Mouse (Mus musculus): ENCODE data around the gene Tmcc2. TPM values are rescaled to one million over a fixed set of nuclear protein-coding genes. Genes with fewer than 3 reads are reported as not detected.

Gene Tmcc2
- 4.3 and 4.5 TPM in 2 replicates for polyA plus RNA-seq (2015; fragmentation: Nextera tagmentation; extraction: Ambion mirVana)

DNA sequence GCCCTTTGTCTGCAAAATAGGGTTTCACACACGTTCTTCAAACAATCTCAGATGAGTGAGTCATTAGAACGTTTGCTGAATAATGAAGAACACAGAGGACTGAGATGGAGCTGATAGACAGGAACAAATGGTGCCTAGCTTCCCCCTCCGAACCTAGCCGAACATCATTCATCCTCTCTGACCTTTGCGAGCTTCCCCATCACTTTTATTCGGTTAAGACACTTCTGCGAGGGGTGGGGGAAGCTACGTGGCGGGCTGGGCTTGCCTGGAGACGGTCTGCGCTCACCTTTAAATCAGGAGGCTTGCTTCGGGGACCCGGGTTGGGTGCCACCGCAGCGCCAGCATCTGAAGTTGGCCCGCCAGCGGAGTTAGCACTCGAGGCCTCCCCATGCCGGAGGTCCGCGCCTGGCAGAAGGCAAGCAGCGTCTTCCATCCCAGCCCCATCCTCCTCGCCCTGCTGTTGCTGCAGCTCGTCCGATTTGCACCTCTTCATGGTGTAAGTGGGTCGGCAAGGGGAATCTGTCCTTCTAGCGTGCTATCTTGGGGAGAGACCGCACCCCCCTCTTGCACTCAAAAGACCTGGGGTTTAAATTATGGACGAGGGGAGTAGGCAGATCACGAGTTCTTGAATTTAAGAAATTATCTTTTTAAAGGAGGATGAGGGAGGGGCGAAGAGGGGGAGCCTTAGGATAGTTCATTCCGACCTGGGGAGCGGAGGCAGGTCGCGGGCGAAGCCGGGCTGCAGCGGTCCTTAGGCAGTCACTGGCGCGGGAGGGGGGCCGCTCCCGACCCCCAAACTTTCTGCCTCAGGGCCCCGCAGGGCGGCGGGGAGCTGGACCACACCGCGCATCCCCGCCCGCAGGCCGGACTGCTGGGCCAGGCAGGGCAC, at the start of gene Tmcc2:
Tmcc2 (minus strand) TSS at position 591 of the 889 bp plus-strand sequence.
- ATAC-seq (replicated peaks; ENCODE audit: low FRiP score, low read depth) (no peak; the same call in 1 of the 2 replicates), DNase-seq (ENCODE audit: low spot score) (no peak)
- Histone ChIP-seq H3K4me2 (ENCODE audit: low read length) (peak within 1 kb of the TSS; percentile 88), H3K4me3 (replicated peaks; ENCODE audit: low read depth, low read length) (peak within 1 kb of the TSS; percentile 62), H3K36me3 (ENCODE audit: insufficient read depth, low read length) (no peaks in the 10 kb centered on the region), H3K27me3 (ENCODE audit: insufficient read depth, low read length) (no peaks in the 10 kb centered on the region), H3K4me1 (replicated peaks; ENCODE audit: insufficient read depth, low read length) (peaks cover 14% of the 10 kb centered on the region), H3K9me3 (replicated peaks; ENCODE audit: low read length) (no peaks in the 10 kb centered on the region), H3K9ac (ENCODE audit: low read depth, low read length) (peak within 1 kb of the TSS; percentile 79), H3K27ac (peak within 1 kb of the TSS; percentile 44)
- TF ChIP-seq CTCF (IDR thresholded peaks at IDR 0.05; ENCODE audit: low read depth): no peak
- WGBS: under 1% methylated on average over 41 of the region's 50 CpGs

- no peak for TF ChIP-seq CTCF (IDR thresholded peaks at IDR 0.05; ENCODE audit: low read depth)
- no peak overlapping the region for H3K27ac ChIP-seq
These were observed 46.3 kb upstream of the Tmcc2 start for GRCm38 (mm10) chr1:132437389-132437788.

DNA sequence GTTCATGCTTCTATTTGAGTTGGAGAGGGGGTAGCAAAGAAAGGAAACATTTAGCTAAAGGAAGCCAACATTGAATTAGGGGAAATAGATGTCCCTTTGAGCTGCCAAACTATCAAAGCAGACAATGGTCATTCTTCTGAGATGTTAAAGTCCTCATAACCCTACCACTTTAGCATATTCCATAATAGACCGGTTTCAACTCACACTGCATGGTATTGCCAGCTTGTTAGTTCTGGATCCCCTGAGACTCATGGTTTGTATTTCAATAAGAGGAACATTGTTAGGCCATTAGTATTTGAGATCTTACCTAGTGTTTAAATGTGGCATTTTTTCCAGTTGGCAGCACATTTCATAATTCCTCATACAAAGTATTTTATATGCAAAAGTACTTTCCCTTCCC, 45.9 kb upstream of the Tmcc2 start:
- Histone ChIP-seq H3K27me3 (ENCODE audit: insufficient read depth, low read length) (no peaks in the 10 kb centered on the region), H3K9ac (ENCODE audit: low read depth, low read length) (no peak overlapping the region), H3K27ac (peak overlapping the region; percentile 55; the same call in 1 of the 2 replicates), H3K36me3 (ENCODE audit: insufficient read depth, low read length) (peaks cover 27% of the 10 kb centered on the region), H3K4me3 (replicated peaks; ENCODE audit: low read depth, low read length) (no peak overlapping the region), H3K4me2 (ENCODE audit: low read length) (no peak overlapping the region), H3K9me3 (replicated peaks; ENCODE audit: low read length) (no peaks in the 10 kb centered on the region), H3K4me1 (replicated peaks; ENCODE audit: insufficient read depth, low read length) (no peaks in the 10 kb centered on the region)
- ATAC-seq (replicated peaks; ENCODE audit: low FRiP score, low read depth) (no peak), DNase-seq (ENCODE audit: low spot score) (no peak)
- WGBS: 69% methylated on average over 1 of the region's 1 CpGs
- TF ChIP-seq CTCF (IDR thresholded peaks at IDR 0.05; ENCODE audit: low read depth): no peak

More at GRCm38 (mm10) chr1:132437389-132437788, 46.3 kb upstream of the Tmcc2 start:
- WGBS: 77% methylated on average over 5 of the region's 5 CpGs
- H3K9ac ChIP-seq (ENCODE audit: low read depth, low read length): no peak overlapping the region
- H3K36me3 ChIP-seq (ENCODE audit: insufficient read depth, low read length): peaks cover 32% of the 10 kb centered on the region
- H3K27me3 ChIP-seq (ENCODE audit: insufficient read depth, low read length): no peaks in the 10 kb centered on the region
- H3K4me3 ChIP-seq (replicated peaks; ENCODE audit: low read depth, low read length): no peak overlapping the region
- ATAC-seq (replicated peaks; ENCODE audit: low FRiP score, low read depth): no peak
- no peak for DNase-seq (ENCODE audit: low spot score)
- H3K9me3 ChIP-seq (replicated peaks; ENCODE audit: low read length): no peaks in the 10 kb centered on the region
- no peaks in the 10 kb centered on the region for H3K4me1 ChIP-seq (replicated peaks; ENCODE audit: insufficient read depth, low read length)
- H3K4me2 ChIP-seq (ENCODE audit: low read length): no peak overlapping the region

DNA sequence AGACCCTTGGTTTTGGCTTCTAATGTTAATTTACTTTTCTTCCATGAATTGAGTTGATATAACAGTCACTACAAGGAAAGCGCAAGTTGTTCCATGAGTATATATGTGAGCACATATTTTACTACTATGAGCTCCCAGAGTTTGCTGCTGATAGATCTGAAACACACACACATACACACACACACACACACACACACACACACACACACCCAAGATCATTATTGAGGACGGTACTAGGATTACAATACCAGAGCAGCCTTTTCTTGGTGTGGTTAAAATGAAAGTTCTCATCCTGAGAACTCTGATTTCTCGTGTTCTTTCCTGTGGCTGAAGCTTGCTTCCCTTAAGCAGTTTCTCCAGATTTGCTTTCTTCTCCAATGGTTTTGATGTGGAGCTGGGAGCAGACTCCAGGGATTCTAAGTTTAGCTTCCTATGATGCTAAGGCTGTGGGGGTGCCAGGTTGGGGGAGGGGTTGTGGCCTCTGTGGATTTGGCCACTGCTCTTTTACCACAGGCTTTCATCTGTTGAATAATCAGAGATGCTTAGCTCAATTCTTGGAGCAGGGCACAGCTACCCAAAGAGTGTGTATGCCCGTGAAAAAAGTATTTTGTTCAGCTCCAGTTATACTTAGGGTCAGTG, 45.4 kb upstream of the Tmcc2 start:
- H3K9ac ChIP-seq (ENCODE audit: low read depth, low read length): no peak overlapping the region
- no peak for DNase-seq (ENCODE audit: low spot score)
- peak overlapping the region; percentile 55 for H3K27ac ChIP-seq
- no peaks in the 10 kb centered on the region for H3K4me1 ChIP-seq (replicated peaks; ENCODE audit: insufficient read depth, low read length)
- no peak for TF ChIP-seq CTCF (IDR thresholded peaks at IDR 0.05; ENCODE audit: low read depth)
- H3K4me3 ChIP-seq (replicated peaks; ENCODE audit: low read depth, low read length): no peak overlapping the region
- no peak for ATAC-seq (replicated peaks; ENCODE audit: low FRiP score, low read depth)
- peaks cover 22% of the 10 kb centered on the region for H3K36me3 ChIP-seq (ENCODE audit: insufficient read depth, low read length)
- no peaks in the 10 kb centered on the region for H3K27me3 ChIP-seq (ENCODE audit: insufficient read depth, low read length)
- 76% methylated on average over 4 of the region's 4 CpGs for WGBS
- H3K4me2 ChIP-seq (ENCODE audit: low read length): no peak overlapping the region
- no peaks in the 10 kb centered on the region for H3K9me3 ChIP-seq (replicated peaks; ENCODE audit: low read length)

DNA sequence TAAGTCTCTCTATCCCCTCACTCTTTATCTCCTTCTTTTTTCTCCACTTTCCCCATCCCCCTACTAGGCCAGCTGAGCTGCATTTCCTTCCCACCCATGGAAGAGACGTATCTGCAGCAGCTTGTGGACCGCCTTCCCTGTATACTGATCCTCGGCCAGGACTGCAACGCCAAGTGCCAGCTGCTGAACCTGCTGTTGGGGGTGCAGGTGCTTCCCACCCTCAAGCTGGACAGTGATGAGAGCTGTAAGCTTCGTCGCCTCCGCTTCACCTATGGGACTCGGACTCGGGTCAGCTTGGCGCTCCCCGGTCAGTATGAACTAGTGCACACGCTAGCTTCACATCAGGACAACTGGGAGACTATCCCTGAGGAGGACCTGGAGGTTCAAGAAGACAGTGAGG, 43.0 kb upstream of the Tmcc2 start:
- DNase-seq (ENCODE audit: low spot score) (no peak), ATAC-seq (replicated peaks; ENCODE audit: low FRiP score, low read depth) (no peak)
- no peak overlapping the region for H3K9ac ChIP-seq (ENCODE audit: low read depth, low read length)
- no peak overlapping the region for H3K4me3 ChIP-seq (replicated peaks; ENCODE audit: low read depth, low read length)
- no peak overlapping the region for H3K27ac ChIP-seq
- peaks cover 8% of the 10 kb centered on the region; the same call in 1 of the 2 replicates for H3K36me3 ChIP-seq (ENCODE audit: insufficient read depth, low read length)
- TF ChIP-seq CTCF (IDR thresholded peaks at IDR 0.05; ENCODE audit: low read depth): no peak
- no peaks in the 10 kb centered on the region for H3K4me1 ChIP-seq (replicated peaks; ENCODE audit: insufficient read depth, low read length)
- H3K9me3 ChIP-seq (replicated peaks; ENCODE audit: low read length): no peaks in the 10 kb centered on the region
- no peak overlapping the region for H3K4me2 ChIP-seq (ENCODE audit: low read length)
- H3K27me3 ChIP-seq (ENCODE audit: insufficient read depth, low read length): no peaks in the 10 kb centered on the region
- 88% methylated on average over 12 of the region's 12 CpGs for WGBS

DNA sequence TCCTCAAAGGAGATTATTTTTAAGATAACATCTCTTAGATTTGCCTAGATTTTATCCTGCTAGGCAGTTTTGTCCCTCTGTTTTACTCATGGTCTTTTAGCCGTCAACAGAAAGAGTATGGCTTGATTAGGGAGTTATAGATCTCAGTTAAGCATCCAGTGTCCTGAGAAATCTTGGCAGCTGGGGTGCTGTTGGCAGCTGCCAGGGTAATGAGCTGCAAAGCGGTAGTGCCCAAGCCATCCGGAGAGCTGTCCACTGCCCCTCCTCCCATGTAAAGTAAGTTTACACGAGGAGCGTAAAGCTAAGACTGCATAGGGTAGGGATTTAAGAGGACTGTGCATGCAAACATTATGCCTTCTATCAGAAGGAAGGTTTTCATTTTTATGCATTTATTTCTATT, 42.3 kb upstream of the Tmcc2 start:
- DNase-seq (ENCODE audit: low spot score): peak; percentile 14
- Histone ChIP-seq H3K27me3 (ENCODE audit: insufficient read depth, low read length) (no peaks in the 10 kb centered on the region), H3K4me2 (ENCODE audit: low read length) (no peak overlapping the region), H3K9ac (ENCODE audit: low read depth, low read length) (no peak overlapping the region), H3K36me3 (ENCODE audit: insufficient read depth, low read length) (peaks cover 8% of the 10 kb centered on the region; the same call in 1 of the 2 replicates), H3K4me1 (replicated peaks; ENCODE audit: insufficient read depth, low read length) (no peaks in the 10 kb centered on the region), H3K27ac (no peak overlapping the region), H3K4me3 (replicated peaks; ENCODE audit: low read depth, low read length) (no peak overlapping the region), H3K9me3 (replicated peaks; ENCODE audit: low read length) (no peaks in the 10 kb centered on the region)
- TF ChIP-seq CTCF (IDR thresholded peaks at IDR 0.05; ENCODE audit: low read depth): no peak
- 42% methylated on average over 5 of the region's 5 CpGs for WGBS
- no peak for ATAC-seq (replicated peaks; ENCODE audit: low FRiP score, low read depth)

All from kidney, postnatal 0 days (tissue).